Mouse (Mus musculus): ENCODE measurements around the gene Fgf22. TPM values are rescaled to one million over a fixed set of nuclear protein-coding genes. Genes with fewer than 3 reads are reported as not detected.
A peak's percentile ranks its signal among the peaks of the same experiment; 100 is the strongest.

Fgf22 gene
- total RNA-seq, 1 experiment = 1.5 TPM

- peaks cover 0 to 6% of the 10 kb centered on the region in 2 experiments; a peak in 1 of 4 replicates for H3K4me1 ChIP-seq (ENCODE audit: control insufficient read depth in 2 of 2, insufficient read depth in 2 of 2, low read length in 2 of 2, poor library complexity in 1 of 2)
- H3K4me3 ChIP-seq (ENCODE audit: insufficient read depth in 1 of 2, low read depth in 1 of 2, low read length in 2 of 2, poor library complexity in 1 of 2, severe bottlenecking in 1 of 2) = peak overlapping the region; percentile 63 to 79
- no peak overlapping the region for H3K27ac ChIP-seq (ENCODE audit: insufficient read depth, low read depth, low read length, poor library complexity, severe bottlenecking)
- TF ChIP-seq MAFK (IDR thresholded peaks at IDR 0.05; ENCODE audit: insufficient read depth, low read depth, low read length) (no peak), ZNF384 (IDR thresholded peaks at IDR 0.05; ENCODE audit: low read depth, low read length) (no peak), ZC3H11A (IDR thresholded peaks at IDR 0.05; ENCODE audit: borderline replicate concordance, low read depth, low read length) (no peak), HCFC1 (IDR thresholded peaks at IDR 0.05; ENCODE audit: borderline replicate concordance, insufficient read depth, low read length) (no peak), CHD2 (IDR thresholded peaks at IDR 0.05; ENCODE audit: low read depth, low read length) (no peak)
- H3K9me3 ChIP-seq (ENCODE audit: control insufficient read depth, insufficient read depth, low read depth, low read length) = no peaks in the 10 kb centered on the region
- in situ Hi-C loops (cut with MboI; ENCODE audit: low sequenced_read_pairs in 2 of 2, unreplicated experiment in 2 of 2) = no loop called here
- peak overlapping the region; percentile 68 for H3K9ac ChIP-seq (ENCODE audit: insufficient read depth, low read depth, low read length, poor library complexity, severe bottlenecking)
- H3K36me3 ChIP-seq (ENCODE audit: control insufficient read depth, insufficient read depth, low read length, poor library complexity, severe bottlenecking) = no peaks in the 10 kb centered on the region; the same call in 1 of the 2 replicates
- no peak for DNase-seq (ENCODE audit: low read depth, low spot score)
These were observed 37.9 kb upstream of the Fgf22 start for GRCm38 (mm10) chr10:79716988-79717355.

DNA sequence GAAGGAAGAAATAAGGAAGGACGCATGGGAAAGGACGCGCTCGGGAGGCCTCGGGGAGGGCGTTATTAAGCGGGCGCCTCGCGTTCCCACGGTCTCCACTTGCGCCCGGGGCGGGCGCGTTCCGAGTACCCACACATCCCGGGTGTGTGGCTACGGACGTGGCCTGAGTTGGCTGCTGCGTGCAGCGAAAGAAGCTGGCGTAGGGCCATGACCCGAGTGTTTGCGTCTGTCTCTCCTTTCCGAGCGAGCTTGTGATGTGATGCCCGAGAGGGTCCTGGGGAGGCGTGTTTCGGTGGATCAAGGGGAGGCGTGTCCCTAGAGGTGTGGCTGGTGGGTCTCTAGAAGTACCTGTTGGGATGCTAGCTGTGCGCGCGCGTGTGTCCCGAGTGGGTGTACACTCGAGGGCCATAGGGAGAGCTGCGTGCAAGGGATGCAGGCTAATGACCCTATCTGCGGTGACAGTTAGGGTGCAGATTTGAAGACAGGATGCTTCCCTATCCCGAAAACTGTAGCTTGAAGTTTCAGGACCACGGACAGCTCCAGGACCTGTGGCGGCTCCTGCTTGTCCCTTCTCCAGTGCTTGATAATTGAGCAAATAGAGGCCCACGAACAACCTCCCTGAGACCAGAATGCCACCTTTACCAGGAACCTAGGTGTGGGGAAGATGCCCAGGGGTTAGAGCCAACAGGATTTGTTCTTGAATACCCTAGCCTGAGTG is 37.1 kb upstream of the Fgf22 start:
- peak; percentile 84 for DNase-seq (ENCODE audit: low read depth, low spot score)
- no peaks in the 10 kb centered on the region for H3K36me3 ChIP-seq (ENCODE audit: control insufficient read depth, insufficient read depth, low read length, poor library complexity, severe bottlenecking)
- TF ChIP-seq CHD2 (IDR thresholded peaks at IDR 0.05; ENCODE audit: low read depth, low read length) (no peak), ZNF384 (IDR thresholded peaks at IDR 0.05; ENCODE audit: low read depth, low read length) (no peak)
- peak overlapping the region; percentile 63 to 79 for H3K4me3 ChIP-seq (ENCODE audit: insufficient read depth in 1 of 2, low read depth in 1 of 2, low read length in 2 of 2, poor library complexity in 1 of 2, severe bottlenecking in 1 of 2)
- in situ Hi-C loops (cut with MboI; ENCODE audit: low sequenced_read_pairs in 2 of 2, unreplicated experiment in 2 of 2) = no loop called here
- peaks cover 0 to 6% of the 10 kb centered on the region in 2 experiments; a peak in 1 of 4 replicates for H3K4me1 ChIP-seq (ENCODE audit: control insufficient read depth in 2 of 2, insufficient read depth in 2 of 2, low read length in 2 of 2, poor library complexity in 1 of 2)
- H3K9ac ChIP-seq (ENCODE audit: insufficient read depth, low read depth, low read length, poor library complexity, severe bottlenecking) = no peak overlapping the region
- no peak overlapping the region for H3K27ac ChIP-seq (ENCODE audit: insufficient read depth, low read depth, low read length, poor library complexity, severe bottlenecking)
- no peaks in the 10 kb centered on the region for H3K9me3 ChIP-seq (ENCODE audit: control insufficient read depth, insufficient read depth, low read depth, low read length)

- Histone ChIP-seq H3K9ac (ENCODE audit: insufficient read depth, low read depth, low read length, poor library complexity, severe bottlenecking) (no peak overlapping the region), H3K9me3 (ENCODE audit: control insufficient read depth, insufficient read depth, low read depth, low read length) (no peaks in the 10 kb centered on the region), H3K36me3 (ENCODE audit: control insufficient read depth, insufficient read depth, low read length, poor library complexity, severe bottlenecking) (no peaks in the 10 kb centered on the region), H3K4me3 (ENCODE audit: insufficient read depth in 1 of 2, low read depth in 1 of 2, low read length in 2 of 2, poor library complexity in 1 of 2, severe bottlenecking in 1 of 2) (no peak overlapping the region), H3K27ac (ENCODE audit: insufficient read depth, low read depth, low read length, poor library complexity, severe bottlenecking) (no peak overlapping the region), H3K4me1 (ENCODE audit: control insufficient read depth in 2 of 2, insufficient read depth in 2 of 2, low read length in 2 of 2, poor library complexity in 1 of 2) (peaks cover 0 to 8% of the 10 kb centered on the region in 2 experiments; a peak in 1 of 4 replicates)
- no peak for TF ChIP-seq HCFC1 (IDR thresholded peaks at IDR 0.05; ENCODE audit: borderline replicate concordance, insufficient read depth, low read length)
- no peak for TF ChIP-seq ZNF384 (IDR thresholded peaks at IDR 0.05; ENCODE audit: low read depth, low read length)
- TF ChIP-seq ZC3H11A (IDR thresholded peaks at IDR 0.05; ENCODE audit: borderline replicate concordance, low read depth, low read length) = no peak
- no peak for TF ChIP-seq MAFK (IDR thresholded peaks at IDR 0.05; ENCODE audit: insufficient read depth, low read depth, low read length)
- no peak for TF ChIP-seq CHD2 (IDR thresholded peaks at IDR 0.05; ENCODE audit: low read depth, low read length)
- DNase-seq (ENCODE audit: low read depth, low spot score) = no peak
- in situ Hi-C loops (cut with MboI; ENCODE audit: low sequenced_read_pairs in 2 of 2, unreplicated experiment in 2 of 2) = no loop called here
These were observed 33.8 kb upstream of the Fgf22 start for GRCm38 (mm10) chr10:79721089-79721488.

DNA sequence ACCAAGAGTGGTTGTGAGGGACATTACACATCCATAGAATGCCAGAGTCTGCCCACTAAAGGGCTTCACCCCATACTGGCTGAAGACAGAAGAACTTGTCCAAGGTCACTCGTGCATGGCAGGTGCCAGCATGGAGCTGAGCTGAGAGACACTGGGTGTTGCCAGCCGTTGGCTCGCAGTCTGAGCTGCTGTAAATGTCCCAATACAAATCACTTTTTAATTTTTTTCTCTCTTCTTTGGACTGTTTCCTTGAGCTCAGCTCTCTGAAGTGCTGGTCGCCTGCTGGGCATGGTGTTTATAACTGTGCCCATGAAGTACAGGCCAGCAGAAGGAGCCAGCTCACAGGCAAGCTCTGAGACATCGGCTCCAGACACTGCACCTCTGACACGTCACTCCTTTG is 31.8 kb upstream of the Fgf22 start:
- peaks cover 0 to 3% of the 10 kb centered on the region in 2 experiments; a peak in 1 of 4 replicates for H3K4me1 ChIP-seq (ENCODE audit: control insufficient read depth in 2 of 2, insufficient read depth in 2 of 2, low read length in 2 of 2, poor library complexity in 1 of 2)
- H3K36me3 ChIP-seq (ENCODE audit: control insufficient read depth, insufficient read depth, low read length, poor library complexity, severe bottlenecking) = no peaks in the 10 kb centered on the region
- DNase-seq (ENCODE audit: low read depth, low spot score) = no peak
- TF ChIP-seq ZC3H11A (IDR thresholded peaks at IDR 0.05; ENCODE audit: borderline replicate concordance, low read depth, low read length) (no peak), CHD2 (IDR thresholded peaks at IDR 0.05; ENCODE audit: low read depth, low read length) (no peak), ZNF384 (IDR thresholded peaks at IDR 0.05; ENCODE audit: low read depth, low read length) (no peak), MAFK (IDR thresholded peaks at IDR 0.05; ENCODE audit: insufficient read depth, low read depth, low read length) (no peak), HCFC1 (IDR thresholded peaks at IDR 0.05; ENCODE audit: borderline replicate concordance, insufficient read depth, low read length) (no peak)
- in situ Hi-C loops (cut with MboI; ENCODE audit: low sequenced_read_pairs in 2 of 2, unreplicated experiment in 2 of 2) = no loop called here
- H3K27ac ChIP-seq (ENCODE audit: insufficient read depth, low read depth, low read length, poor library complexity, severe bottlenecking) = no peak overlapping the region
- no peaks in the 10 kb centered on the region for H3K9me3 ChIP-seq (ENCODE audit: control insufficient read depth, insufficient read depth, low read depth, low read length)
- H3K9ac ChIP-seq (ENCODE audit: insufficient read depth, low read depth, low read length, poor library complexity, severe bottlenecking) = no peak overlapping the region
- H3K4me3 ChIP-seq (ENCODE audit: insufficient read depth in 1 of 2, low read depth in 1 of 2, low read length in 2 of 2, poor library complexity in 1 of 2, severe bottlenecking in 1 of 2) = no peak overlapping the region
